Mouse (Mus musculus) spleen, adult 2 months (tissue): ENCODE results near the gene H2-M5.

Experiments used
- CTCF ChIP-seq: fragments of 200-500 bp; IDR thresholded peaks from 2 replicates; pipeline ENCODE4 v1.5.1; 2011; ENCODE audit warnings: mild to moderate bottlenecking, inconsistent platforms; ENCODE audit not compliant: insufficient read depth, insufficient read length, insufficient replicate concordance; ENCODE audit errors: extremely low read depth
- POLR2A ChIP-seq: fragments of 200-500 bp; IDR thresholded peaks from 2 replicates; pipeline ENCODE4 v1.6.1; 2011; ENCODE audit warnings: low read depth, low read length, inconsistent platforms

GRCm38 (mm10) chr17:36994528-36994927 lies 5.2 kb upstream of the H2-M5 start:
- TF ChIP-seq POLR2A, result no peak
- no peak for TF ChIP-seq CTCF
